Mouse (Mus musculus) hindbrain, embryonic 13.5 days (tissue): Measurements from ENCODE around the gene Slc38a9. TPM values are rescaled to one million over a fixed set of nuclear protein-coding genes. Genes with fewer than 3 reads are reported as not detected.

Experiments
- ATAC-seq: fragments of 200-750 bp; cut with Nextera tagmentation; 2 replicates; pipeline ENCODE4 v1.8.0; 2017; ENCODE audit warnings: moderate TSS enrichment; ENCODE audit not compliant: low FRiP score
- H3K27ac ChIP-seq: fragments of 300-500 bp; sonication (generic); 2 replicates; pipeline ENCODE4 v1.5.1; 2015; ENCODE audit warnings: inconsistent platforms, mild to moderate bottlenecking, moderate library complexity
- H3K27me3 ChIP-seq: fragments of 300-500 bp; sonication (generic); 2 replicates; pipeline ENCODE4 v1.6.1; 2015; ENCODE audit warnings: mild to moderate bottlenecking, inconsistent platforms
- H3K36me3 ChIP-seq: fragments of 300-500 bp; sonication (generic); 2 replicates; pipeline ENCODE4 v1.6.1; 2015; ENCODE audit warnings: mild to moderate bottlenecking, inconsistent platforms
- H3K4me1 ChIP-seq: fragments of 300-500 bp; sonication (generic); replicated peaks from 2 replicates; pipeline ENCODE4 v1.6.1; 2015; ENCODE audit warnings: inconsistent platforms
- H3K4me2 ChIP-seq: fragments of 300-500 bp; sonication (generic); 2 replicates; pipeline ENCODE4 v1.6.1; 2015; ENCODE audit warnings: inconsistent platforms, mild to moderate bottlenecking, moderate library complexity
- H3K4me3 ChIP-seq: fragments of 300-500 bp; sonication (generic); 2 replicates; pipeline ENCODE4 v1.5.1; 2015; ENCODE audit warnings: mild to moderate bottlenecking, inconsistent platforms
- H3K9ac ChIP-seq: fragments of 300-500 bp; sonication (generic); 2 replicates; pipeline ENCODE4 v1.6.1; 2015; ENCODE audit warnings: mild to moderate bottlenecking, inconsistent platforms
- H3K9me3 ChIP-seq: fragments of 300-500 bp; sonication (generic); 2 replicates; pipeline ENCODE4 v1.6.1; 2016; ENCODE audit warnings: inconsistent platforms
- WGBS: fragments of 180-500 bp; shearing (Covaris S2); methylation state at CpG from one replicate; pipeline ENCODE4 v1.1.7; 2015; 5-methylcytosine and 5-hydroxymethylcytosine counted together
- polyA plus RNA-seq: library from polyadenylated mRNA; unstranded; fragments of >200 nt; fragmentation: Nextera tagmentation; extraction: Ambion mirVana; gene quantifications from 2 replicates; pipeline ENCODE4 v1.2.1, GENCODE M21; 2015

Slc38a9 gene
- polyA plus RNA-seq, 1 experiment from 2014 or later, result 26.6 TPM

DNA sequence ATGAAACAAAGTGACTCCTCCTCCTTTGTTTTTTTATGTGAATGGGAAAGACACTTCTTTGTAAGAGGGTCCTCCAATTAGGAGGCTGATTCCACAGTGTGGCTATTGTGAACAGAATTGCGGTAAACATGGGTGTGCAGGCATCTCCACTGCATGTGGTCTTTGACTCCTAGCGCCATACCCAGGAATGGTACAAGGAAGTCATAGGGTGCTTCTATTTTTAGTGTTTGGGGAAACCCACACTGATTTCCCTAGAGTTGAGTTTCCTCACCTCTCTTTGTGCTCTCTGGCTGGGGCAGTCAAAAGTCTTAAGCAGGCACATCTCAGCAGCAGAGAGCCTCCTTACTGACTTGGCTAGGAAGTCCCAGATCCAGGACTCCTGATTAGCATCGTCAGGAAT is 125.6 kb downstream of the Slc38a9 start:
- Histone ChIP-seq H3K4me3 (no peak overlapping the region), H3K4me2 (no peak overlapping the region), H3K9me3 (no peaks in the 10 kb centered on the region), H3K9ac (no peak overlapping the region), H3K4me1 (no peaks in the 10 kb centered on the region), H3K27me3 (no peaks in the 10 kb centered on the region), H3K36me3 (no peaks in the 10 kb centered on the region), H3K27ac (no peak overlapping the region)
- no peak for ATAC-seq
- WGBS, result 34% methylated on average over 3 of the region's 3 CpGs

DNA sequence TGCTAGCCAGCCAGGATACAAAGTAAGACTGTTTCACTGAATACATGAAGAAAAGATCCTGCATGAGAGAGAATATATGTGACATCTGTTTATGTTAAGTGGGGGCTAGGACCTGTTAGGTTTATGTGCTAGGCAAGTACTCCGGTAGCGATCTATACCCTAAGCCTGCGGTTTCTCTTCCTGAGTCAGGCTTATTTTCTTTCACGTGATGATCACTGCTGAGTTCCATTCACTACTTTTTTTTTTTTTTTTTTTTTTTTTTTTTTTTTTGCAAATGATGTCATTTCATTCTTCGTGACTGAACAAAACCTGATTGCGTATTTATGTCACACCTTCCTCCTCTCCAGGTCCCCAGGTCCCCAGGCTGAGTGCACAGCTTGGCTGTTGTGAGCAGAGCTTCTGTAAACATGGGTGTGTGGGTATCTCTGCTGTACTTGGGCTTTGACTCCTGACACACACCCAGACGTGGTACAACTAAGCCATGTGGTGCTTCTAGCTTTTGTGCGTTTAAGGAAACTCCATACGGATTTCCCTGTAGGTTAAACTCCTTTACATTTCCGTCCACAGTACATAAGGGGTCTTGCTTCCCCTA is 126.5 kb downstream of the Slc38a9 start:
- H3K9ac ChIP-seq, result no peak overlapping the region
- ATAC-seq, result no peak
- H3K4me2 ChIP-seq, result no peak overlapping the region
- no peak overlapping the region for H3K4me3 ChIP-seq
- WGBS, result 88% methylated on average over 10 of the region's 10 CpGs
- no peaks in the 10 kb centered on the region for H3K4me1 ChIP-seq
- H3K9me3 ChIP-seq, result no peaks in the 10 kb centered on the region
- no peaks in the 10 kb centered on the region for H3K36me3 ChIP-seq
- H3K27me3 ChIP-seq, result no peaks in the 10 kb centered on the region
- no peak overlapping the region for H3K27ac ChIP-seq

Other genes starting within 250 kb of the Slc38a9 start
- gene Il6st, start 196.7 kb upstream of the Slc38a9 start, polyA plus RNA-seq, result 19.9 and 22.6 TPM in 2 replicates
- 0.22 and 0.55 TPM in 2 replicates for gene Il31ra, start 66.4 kb upstream of the Slc38a9 start, polyA plus RNA-seq
- 0.78 and 1.5 TPM in 2 replicates for gene Ddx4, start 8.3 kb upstream of the Slc38a9 start, polyA plus RNA-seq
- 51.7 and 53.3 TPM in 2 replicates for gene Plpp1, start 140.0 kb downstream of the Slc38a9 start, polyA plus RNA-seq